Mouse (Mus musculus): ENCODE results near the gene Gm20737.
"Not testable (repeated sequence)": the region's sequence is repeated elsewhere in the genome, so short reads cannot be mapped to it uniquely, and the experiment has no call there.

The Gm20737 gene

GRCm38 (mm10) chrY:10535942-10536341 lies at the start of gene Gm20737:
Gm20737 (minus strand) TSS chrY:10536042.
- not testable (repeated sequence) for DNase-seq

- DNase-seq = not testable (repeated sequence)
Observed at GRCm38 (mm10) chrY:10553153-10553552, 17.3 kb upstream of the Gm20737 start, which contains the start of gene Gm21775. Gm21775 (plus strand) TSS chrY:10553453.
